Mouse (Mus musculus) kidney, adult 2 months (tissue): ENCODE results near the gene Fgf5.

Experiments used
- CTCF ChIP-seq: fragments of 200-500 bp; conservative IDR thresholded peaks from 2 replicates; pipeline ENCODE4 v1.5.1; 2011; ENCODE audit warnings: low read depth, mild to moderate bottlenecking, control low read depth, low read length, moderate library complexity, mixed read lengths; ENCODE audit not compliant: insufficient read depth, insufficient read length
- POLR2A ChIP-seq: fragments of 200-500 bp; IDR thresholded peaks from one replicate; pipeline ENCODE4 v1.6.1; 2011; ENCODE audit warnings: low read depth, low read length, control low read depth

DNA sequence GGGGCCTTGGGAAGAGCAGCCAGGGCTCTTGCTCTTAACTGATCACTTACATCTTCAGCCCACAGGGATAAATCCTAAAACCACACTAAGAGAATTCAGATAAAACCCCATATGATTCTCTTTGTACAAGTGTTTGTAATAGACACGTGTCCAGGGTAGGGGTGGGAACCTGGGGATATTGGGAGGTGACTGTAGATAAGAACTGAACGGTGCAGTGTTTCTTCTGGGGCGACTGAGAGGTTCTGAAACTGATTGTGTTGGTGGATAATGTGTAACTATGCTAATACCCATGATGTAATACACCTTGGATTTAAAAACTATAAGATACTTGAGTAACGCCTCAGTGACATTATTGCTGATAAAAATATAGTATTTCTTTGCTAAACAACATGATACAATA lies 51.7 kb downstream of the Fgf5 start:
- no peak for TF ChIP-seq POLR2A
- TF ChIP-seq CTCF, result no peak
